Mouse (Mus musculus): ENCODE data around the gene Disp1. TPM values are rescaled to one million over a fixed set of nuclear protein-coding genes. Genes with fewer than 3 reads are reported as not detected.
A peak's percentile ranks its signal among the peaks of the same experiment; 100 is the strongest.

Gene Disp1
- polyA plus RNA-seq, 1 experiment from 2014 or later, result 3.5 TPM

GRCm38 (mm10) chr1:183183565-183183964 lies 37.8 kb downstream of the Disp1 start:
- Histone ChIP-seq H3K27ac (ENCODE audit: low read length) (no peak overlapping the region), H3K9me3 (ENCODE audit: low read length) (no peaks in the 10 kb centered on the region), H3K27me3 (replicated peaks; ENCODE audit: insufficient read depth, low read length) (no peaks in the 10 kb centered on the region), H3K4me3 (ENCODE audit: low read depth, low read length) (no peak overlapping the region), H3K4me1 (ENCODE audit: insufficient read depth, low read depth, low read length) (no peaks in the 10 kb centered on the region; the same call in 1 of the 2 replicates), H3K36me3 (ENCODE audit: insufficient read depth, low read length) (no peaks in the 10 kb centered on the region), H3K4me2 (replicated peaks; ENCODE audit: low read depth, low read length) (no peak overlapping the region), H3K9ac (replicated peaks; ENCODE audit: low read depth) (no peak overlapping the region)
- ATAC-seq (no peak), DNase-seq (ENCODE audit: low spot score) (no peak)
- 79% methylated on average over 5 of the region's 5 CpGs for WGBS
- TF ChIP-seq EP300 (IDR thresholded peaks at IDR 0.05) (no peak), CTCF (IDR thresholded peaks at IDR 0.05) (no peak)

GRCm38 (mm10) chr1:183182641-183183414 lies 38.5 kb downstream of the Disp1 start:
- H3K36me3 ChIP-seq (ENCODE audit: insufficient read depth, low read length), result no peaks in the 10 kb centered on the region
- no peak for ATAC-seq
- TF ChIP-seq EP300 (IDR thresholded peaks at IDR 0.05) (no peak), CTCF (IDR thresholded peaks at IDR 0.05) (no peak)
- WGBS, result 44% methylated on average over 12 of the region's 12 CpGs
- H3K27me3 ChIP-seq (replicated peaks; ENCODE audit: insufficient read depth, low read length), result no peaks in the 10 kb centered on the region
- no peak overlapping the region for H3K4me2 ChIP-seq (replicated peaks; ENCODE audit: low read depth, low read length)
- no peak overlapping the region for H3K4me3 ChIP-seq (ENCODE audit: low read depth, low read length)
- no peak overlapping the region for H3K9ac ChIP-seq (replicated peaks; ENCODE audit: low read depth)
- no peak for DNase-seq (ENCODE audit: low spot score)
- H3K27ac ChIP-seq (ENCODE audit: low read length), result no peak overlapping the region
- no peaks in the 10 kb centered on the region; the same call in 1 of the 2 replicates for H3K4me1 ChIP-seq (ENCODE audit: insufficient read depth, low read depth, low read length)
- H3K9me3 ChIP-seq (ENCODE audit: low read length), result no peaks in the 10 kb centered on the region

GRCm38 (mm10) chr1:183181030-183181395 lies 40.3 kb downstream of the Disp1 start:
- no peak overlapping the region for H3K9ac ChIP-seq (replicated peaks; ENCODE audit: low read depth)
- ATAC-seq (no peak), DNase-seq (ENCODE audit: low spot score) (no peak)
- WGBS, result 32% methylated on average over 2 of the region's 2 CpGs
- H3K36me3 ChIP-seq (ENCODE audit: insufficient read depth, low read length), result no peaks in the 10 kb centered on the region
- H3K4me1 ChIP-seq (ENCODE audit: insufficient read depth, low read depth, low read length), result no peaks in the 10 kb centered on the region; the same call in 1 of the 2 replicates
- H3K4me2 ChIP-seq (replicated peaks; ENCODE audit: low read depth, low read length), result no peak overlapping the region
- no peaks in the 10 kb centered on the region for H3K9me3 ChIP-seq (ENCODE audit: low read length)
- no peak for TF ChIP-seq EP300 (IDR thresholded peaks at IDR 0.05)
- TF ChIP-seq CTCF (IDR thresholded peaks at IDR 0.05), result no peak
- no peaks in the 10 kb centered on the region for H3K27me3 ChIP-seq (replicated peaks; ENCODE audit: insufficient read depth, low read length)
- H3K27ac ChIP-seq (ENCODE audit: low read length), result no peak overlapping the region
- H3K4me3 ChIP-seq (ENCODE audit: low read depth, low read length), result no peak overlapping the region

- Histone ChIP-seq H3K27me3 (replicated peaks; ENCODE audit: insufficient read depth, low read length) (no peaks in the 10 kb centered on the region), H3K4me2 (replicated peaks; ENCODE audit: low read depth, low read length) (no peak overlapping the region), H3K9me3 (ENCODE audit: low read length) (no peaks in the 10 kb centered on the region), H3K4me3 (ENCODE audit: low read depth, low read length) (no peak overlapping the region), H3K9ac (replicated peaks; ENCODE audit: low read depth) (no peak overlapping the region), H3K4me1 (ENCODE audit: insufficient read depth, low read depth, low read length) (no peaks in the 10 kb centered on the region; the same call in 1 of the 2 replicates), H3K36me3 (ENCODE audit: insufficient read depth, low read length) (no peaks in the 10 kb centered on the region), H3K27ac (ENCODE audit: low read length) (no peak overlapping the region)
- no peak for ATAC-seq
- 57% methylated on average over 2 of the region's 2 CpGs for WGBS
- TF ChIP-seq EP300 (IDR thresholded peaks at IDR 0.05), result no peak
- TF ChIP-seq CTCF (IDR thresholded peaks at IDR 0.05), result no peak
- peak; percentile 54 for DNase-seq (ENCODE audit: low spot score)
Observed at GRCm38 (mm10) chr1:183180301-183181029, 40.9 kb downstream of the Disp1 start.

GRCm38 (mm10) chr1:183179316-183179715 lies 42.0 kb downstream of the Disp1 start:
- Histone ChIP-seq H3K9me3 (ENCODE audit: low read length) (no peaks in the 10 kb centered on the region), H3K36me3 (ENCODE audit: insufficient read depth, low read length) (no peaks in the 10 kb centered on the region), H3K27me3 (replicated peaks; ENCODE audit: insufficient read depth, low read length) (no peaks in the 10 kb centered on the region), H3K4me3 (ENCODE audit: low read depth, low read length) (no peak overlapping the region), H3K4me2 (replicated peaks; ENCODE audit: low read depth, low read length) (no peak overlapping the region), H3K9ac (replicated peaks; ENCODE audit: low read depth) (no peak overlapping the region), H3K4me1 (ENCODE audit: insufficient read depth, low read depth, low read length) (no peaks in the 10 kb centered on the region; the same call in 1 of the 2 replicates), H3K27ac (ENCODE audit: low read length) (no peak overlapping the region; the same call in 1 of the 2 replicates)
- no peak for TF ChIP-seq CTCF (IDR thresholded peaks at IDR 0.05)
- TF ChIP-seq EP300 (IDR thresholded peaks at IDR 0.05), result no peak
- no peak for ATAC-seq
- WGBS, result 79% methylated on average over 5 of the region's 5 CpGs
- no peak for DNase-seq (ENCODE audit: low spot score)

- 85% methylated on average over 8 of the region's 8 CpGs for WGBS
- Histone ChIP-seq H3K27ac (ENCODE audit: low read length) (no peak overlapping the region), H3K9me3 (ENCODE audit: low read length) (no peaks in the 10 kb centered on the region), H3K4me3 (ENCODE audit: low read depth, low read length) (no peak overlapping the region), H3K4me2 (replicated peaks; ENCODE audit: low read depth, low read length) (no peak overlapping the region), H3K4me1 (ENCODE audit: insufficient read depth, low read depth, low read length) (no peaks in the 10 kb centered on the region; the same call in 1 of the 2 replicates), H3K9ac (replicated peaks; ENCODE audit: low read depth) (no peak overlapping the region), H3K27me3 (replicated peaks; ENCODE audit: insufficient read depth, low read length) (no peaks in the 10 kb centered on the region), H3K36me3 (ENCODE audit: insufficient read depth, low read length) (no peaks in the 10 kb centered on the region)
- ATAC-seq (no peak), DNase-seq (ENCODE audit: low spot score) (no peak)
- no peak for TF ChIP-seq CTCF (IDR thresholded peaks at IDR 0.05)
- TF ChIP-seq EP300 (IDR thresholded peaks at IDR 0.05), result no peak
Observed at GRCm38 (mm10) chr1:183175236-183175635, 46.1 kb downstream of the Disp1 start.

Measured in lung, postnatal 0 days (tissue).